Mouse (Mus musculus) inflammation-experienced regulatory T-cells, adult 6 months (primary cell): ENCODE measurements at regions not wholly inside any gene's neighbourhood (a gene's known extent, or its start where the extent isn't known, plus 50 kb on each side); places are given as distances from the start of the nearest gene placed in this dataset.

Experiments
- ATAC-seq: one replicate; pipeline ENCODE4 v1.8.0; 2017

GRCm38 (mm10) chr6:133170548-133170947 is 65.8 kb downstream of the Smim10l1 start:
- ATAC-seq, result no peak

- no peak for ATAC-seq
These were observed 66.6 kb downstream of the Smim10l1 start for GRCm38 (mm10) chr6:133171286-133171685.

GRCm38 (mm10) chr6:133206173-133206572 is 85.8 kb upstream of the 5530400C23Rik start:
- peak; percentile 48 for ATAC-seq
